Mouse (Mus musculus): ENCODE measurements at regions not wholly inside any gene's neighbourhood (a gene's known extent, or its start where the extent isn't known, plus 50 kb on each side); places are given as distances from the start of the nearest gene placed in this dataset.

DNA sequence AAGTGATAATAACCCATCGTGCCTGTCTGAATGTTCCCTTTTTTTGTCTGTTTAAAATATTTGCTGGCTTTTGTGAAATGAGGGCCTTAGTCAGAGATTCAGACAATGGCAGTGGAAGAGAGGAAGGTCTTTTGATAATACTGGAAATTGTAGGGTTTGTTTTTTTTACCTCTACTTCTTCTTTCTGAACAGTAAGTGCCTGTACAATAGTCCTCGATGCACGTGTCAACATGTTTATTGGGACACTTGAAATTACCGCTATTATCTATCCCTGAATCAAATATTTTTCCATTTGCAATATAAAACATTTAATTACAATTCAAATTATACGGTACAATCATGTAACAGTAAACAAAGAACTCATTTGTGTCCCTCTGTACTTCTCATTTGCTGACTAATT is 733.5 kb downstream of the Fam19a2 start:
- DNase-seq (ENCODE audit: low read depth, low spot score) = no peak

DNA sequence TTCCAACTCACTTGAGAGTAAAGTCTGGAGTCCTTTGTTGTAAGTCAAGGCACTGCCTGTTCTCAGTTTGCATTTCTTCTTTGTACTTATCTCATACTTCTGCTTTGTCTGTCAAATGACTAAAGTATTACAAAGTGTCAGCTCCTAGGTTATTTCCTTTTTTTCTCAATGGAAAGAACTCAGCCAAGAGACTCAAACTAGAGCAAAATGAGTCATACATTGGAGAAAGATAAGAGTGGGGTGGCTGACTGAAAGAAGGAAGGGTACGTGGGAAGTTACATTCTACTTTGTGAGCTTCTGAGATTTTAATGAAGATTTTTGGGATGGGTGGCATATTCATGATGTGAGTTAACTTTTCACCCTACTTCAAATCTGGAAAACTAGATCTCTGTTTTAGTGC is 735.2 kb downstream of the Fam19a2 start:
- no peak for DNase-seq (ENCODE audit: low read depth, low spot score)

DNA sequence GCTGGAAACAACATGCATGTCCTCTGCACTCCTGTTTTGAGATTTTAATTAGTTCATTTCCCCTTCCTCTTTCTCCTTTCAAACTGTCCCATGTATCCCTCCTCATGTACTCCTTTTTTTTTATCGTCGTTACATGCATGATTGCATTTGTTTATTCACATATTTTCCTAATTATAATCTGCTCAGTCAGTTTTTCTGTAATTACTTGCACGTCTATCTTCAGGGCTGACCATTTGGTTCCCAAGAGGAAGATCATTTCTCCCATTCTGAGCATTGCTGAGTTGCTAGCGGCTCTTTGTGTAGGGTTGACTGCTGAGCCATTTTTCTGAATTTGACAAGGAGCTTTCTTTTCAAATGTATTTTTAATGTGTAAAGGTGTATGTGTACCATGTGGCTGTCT is 781.2 kb downstream of the Fam19a2 start:
- no peak for DNase-seq (ENCODE audit: low read depth, low spot score)

DNA sequence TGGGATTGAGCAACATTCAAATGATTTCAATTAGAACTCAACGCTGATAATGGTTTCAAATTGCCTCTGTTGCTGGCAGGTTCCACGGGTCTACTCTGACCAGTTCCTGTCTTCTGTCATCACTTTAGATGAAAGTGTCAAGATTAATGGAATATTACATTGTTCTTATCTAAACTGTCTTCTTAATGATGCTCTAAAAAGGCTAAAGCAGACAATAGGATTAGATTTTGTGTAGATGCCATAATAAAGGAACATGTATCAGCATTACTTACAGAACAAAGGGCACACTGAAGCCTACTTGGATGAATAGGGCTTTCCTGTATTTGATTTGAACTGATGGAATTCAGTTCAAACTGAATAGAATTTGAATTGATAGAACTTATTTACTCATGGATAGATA is 782.0 kb downstream of the Fam19a2 start:
- no peak for DNase-seq (ENCODE audit: low read depth, low spot score)

DNA sequence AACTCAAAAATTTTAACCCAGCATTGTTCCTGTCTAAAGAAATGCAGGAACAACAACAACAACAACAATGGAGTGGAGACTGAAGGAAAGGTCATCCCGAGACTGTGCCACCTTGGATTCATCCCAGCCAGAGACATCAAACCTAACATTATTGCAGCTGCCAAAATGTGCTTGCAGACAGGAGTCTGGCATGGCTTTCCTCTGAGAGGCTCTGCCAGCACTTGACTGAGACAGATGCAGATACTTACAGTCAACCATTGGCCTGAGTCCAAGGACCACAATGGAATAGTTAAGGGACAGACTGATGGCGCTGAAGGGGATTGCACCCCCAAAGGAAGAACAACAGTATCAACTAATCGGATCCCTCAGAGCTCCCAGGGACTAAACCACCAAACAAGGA is 819.0 kb downstream of the Fam19a2 start:
- DNase-seq (ENCODE audit: low read depth, low spot score) = no peak

DNA sequence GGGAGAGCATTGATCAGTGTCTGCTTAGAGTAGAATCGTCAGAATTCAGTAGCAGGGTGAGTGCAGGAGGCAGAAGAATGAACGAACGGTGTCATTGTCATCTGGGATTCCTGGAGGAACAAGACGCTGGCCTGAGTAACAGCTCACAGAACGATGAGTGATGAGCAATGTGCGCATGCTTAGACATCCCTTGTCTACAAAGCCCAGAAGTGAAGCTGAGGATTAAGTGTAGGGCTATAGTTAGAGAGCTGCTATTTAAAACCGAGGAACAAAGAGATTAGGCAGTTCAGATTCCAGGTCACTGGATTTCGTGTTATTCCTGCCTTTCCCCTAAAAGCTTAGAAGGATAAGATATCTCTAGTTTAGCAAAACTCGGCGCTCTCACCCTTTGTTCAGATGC is 826.8 kb downstream of the Fam19a2 start:
- DNase-seq (ENCODE audit: low read depth, low spot score) = no peak

DNA sequence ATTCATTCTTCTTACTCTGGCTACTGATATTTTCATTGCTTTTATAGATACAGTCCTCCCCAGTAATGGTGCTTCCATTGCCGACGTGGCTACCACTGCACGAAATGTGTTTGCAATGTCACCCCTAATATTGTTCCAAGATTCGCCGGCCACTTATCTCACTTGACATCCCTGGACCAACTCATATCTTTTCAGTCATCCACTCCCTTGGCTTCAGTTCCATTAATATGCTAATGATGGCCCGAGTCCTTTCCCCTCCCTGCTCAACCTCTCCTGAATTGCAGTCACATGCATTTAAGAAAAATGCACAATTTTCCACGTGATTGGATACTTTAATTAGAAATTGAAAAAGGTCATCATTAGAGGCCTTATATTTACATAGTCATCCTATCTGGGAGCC is 827.6 kb downstream of the Fam19a2 start:
- DNase-seq (ENCODE audit: low read depth, low spot score) = no peak

DNA sequence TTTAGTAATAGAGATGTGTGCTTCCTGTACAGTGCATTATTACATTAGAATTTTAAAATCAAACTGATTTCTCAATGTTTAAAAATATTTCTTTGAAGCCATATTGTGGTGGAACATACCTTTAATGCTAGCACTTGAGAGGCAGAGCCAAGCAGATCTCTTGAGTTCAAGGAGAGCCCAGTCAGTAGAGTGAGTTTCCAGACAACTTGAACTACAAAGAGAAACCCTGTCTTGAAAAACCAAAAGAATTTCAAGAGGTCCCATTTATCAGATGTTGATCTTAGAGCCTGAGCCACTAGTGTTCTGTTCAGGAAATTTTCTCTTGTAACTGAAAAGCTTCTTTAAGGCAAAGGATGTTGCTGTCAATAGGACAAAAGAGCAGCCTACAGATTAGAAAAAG is 855.8 kb downstream of the Fam19a2 start:
- DNase-seq (ENCODE audit: low read depth, low spot score) = no peak

DNA sequence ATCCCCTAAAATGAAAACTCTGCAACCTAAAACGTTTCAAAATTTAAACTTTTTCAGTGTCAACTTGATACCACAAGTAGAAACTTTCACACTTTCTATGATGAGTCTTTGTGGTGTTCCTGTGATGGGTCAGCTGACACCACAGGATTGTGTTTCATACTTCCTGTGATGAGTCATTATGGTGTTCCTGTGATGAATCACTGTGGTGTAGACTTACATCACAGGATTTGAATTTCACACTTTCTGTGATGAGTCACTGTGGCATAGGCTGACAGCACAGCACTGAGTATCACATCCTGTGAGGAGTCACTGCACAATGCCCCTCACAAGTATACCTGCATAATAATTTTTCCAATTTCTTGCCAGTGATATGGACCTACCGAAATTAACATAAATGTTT is 874.7 kb downstream of the Fam19a2 start:
- no peak for DNase-seq (ENCODE audit: low read depth, low spot score)

DNA sequence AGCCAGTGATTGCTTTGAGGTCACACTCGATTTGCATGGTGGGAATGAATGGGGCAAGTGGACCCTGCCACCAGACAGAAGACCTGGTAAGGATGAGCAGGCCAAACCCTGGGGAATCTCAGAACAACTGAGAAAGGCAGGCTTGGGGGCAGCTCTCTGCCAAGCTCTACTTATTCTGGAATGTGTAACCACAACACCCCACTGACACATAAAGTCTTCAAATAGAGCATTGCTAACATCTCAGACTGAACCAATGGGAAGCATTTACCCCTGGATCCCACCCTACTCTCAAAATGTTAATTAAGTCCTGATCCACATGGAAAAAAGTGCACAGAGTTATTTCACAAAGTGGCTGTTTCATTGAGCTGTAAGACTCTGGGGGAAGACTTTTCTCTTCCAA is 878.5 kb downstream of the Fam19a2 start:
- no peak for DNase-seq (ENCODE audit: low read depth, low spot score)

DNA sequence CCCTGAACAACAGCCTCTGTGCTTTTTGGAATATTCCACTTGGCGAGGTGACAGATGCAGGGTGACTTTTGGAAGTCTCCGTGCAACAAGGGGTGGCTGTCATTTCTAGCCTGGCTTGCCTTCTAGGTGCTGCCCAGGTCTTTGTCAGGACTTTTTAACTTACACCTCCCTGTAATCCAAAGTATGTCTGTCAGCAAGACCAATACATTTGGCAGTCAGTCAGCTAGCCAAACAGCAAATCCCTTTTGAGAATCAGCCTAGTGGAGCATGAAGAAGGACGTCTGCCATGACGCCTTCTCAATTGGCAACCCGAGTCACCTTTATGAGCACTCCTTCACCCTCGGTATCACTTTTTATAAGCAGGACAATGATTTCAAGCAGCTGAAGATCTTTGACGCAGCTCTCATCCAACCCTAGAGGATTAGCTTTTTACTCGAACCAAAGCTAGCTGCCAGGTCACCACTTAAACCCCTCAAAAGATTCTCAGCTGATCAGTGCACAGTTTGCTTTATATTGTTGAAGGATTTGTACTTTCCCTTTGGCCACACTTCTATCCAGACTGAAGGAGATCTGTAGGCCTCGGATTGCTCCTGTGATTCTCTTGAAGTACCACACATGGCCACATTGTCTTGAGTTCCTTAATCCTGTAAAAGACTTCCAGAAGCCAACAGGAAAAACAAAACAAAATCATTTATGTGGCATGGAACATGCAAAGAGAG is 883.1 kb downstream of the Fam19a2 start:
- no peak for DNase-seq (ENCODE audit: low read depth, low spot score)

DNA sequence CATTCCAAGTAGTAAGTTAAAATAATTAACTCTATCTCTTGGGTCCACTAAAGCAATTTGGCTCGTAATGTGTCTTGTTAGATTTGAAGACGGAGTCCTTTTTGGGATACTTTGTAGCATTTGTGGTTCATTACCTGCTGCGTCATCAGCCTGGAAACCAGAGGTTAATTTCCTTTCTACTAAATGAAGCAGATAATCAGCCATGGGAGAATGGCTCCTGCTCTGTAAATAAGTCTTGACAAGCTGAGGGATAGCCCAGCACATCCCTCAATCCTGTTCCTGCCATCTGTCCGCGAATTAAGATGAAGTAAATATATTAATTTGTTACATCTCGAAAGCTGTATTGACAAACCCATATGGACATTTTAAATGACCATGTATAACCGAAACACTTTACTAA is 899.6 kb downstream of the Fam19a2 start:
- DNase-seq (ENCODE audit: low read depth, low spot score) = peak; percentile 4

DNA sequence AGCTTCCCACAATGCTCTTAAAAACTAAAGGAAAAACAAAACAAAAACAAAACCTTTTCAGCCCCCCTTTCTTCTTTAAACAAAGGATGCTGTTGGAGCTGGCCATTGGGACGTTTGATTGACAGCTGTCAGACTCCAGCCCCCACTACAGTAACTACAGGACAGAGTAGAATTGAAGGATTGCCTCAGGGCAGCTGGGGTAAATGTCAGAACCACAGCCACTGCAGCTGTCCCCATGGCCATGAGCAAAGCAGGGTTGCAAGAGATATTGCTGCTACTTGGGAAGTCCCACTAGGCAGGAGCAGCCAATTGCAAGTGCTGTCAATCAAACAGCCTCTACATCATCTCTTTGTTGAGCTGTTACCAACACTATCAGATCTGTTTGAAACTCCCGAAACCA is 911.8 kb downstream of the Fam19a2 start:
- no peak for DNase-seq (ENCODE audit: low read depth, low spot score)

DNA sequence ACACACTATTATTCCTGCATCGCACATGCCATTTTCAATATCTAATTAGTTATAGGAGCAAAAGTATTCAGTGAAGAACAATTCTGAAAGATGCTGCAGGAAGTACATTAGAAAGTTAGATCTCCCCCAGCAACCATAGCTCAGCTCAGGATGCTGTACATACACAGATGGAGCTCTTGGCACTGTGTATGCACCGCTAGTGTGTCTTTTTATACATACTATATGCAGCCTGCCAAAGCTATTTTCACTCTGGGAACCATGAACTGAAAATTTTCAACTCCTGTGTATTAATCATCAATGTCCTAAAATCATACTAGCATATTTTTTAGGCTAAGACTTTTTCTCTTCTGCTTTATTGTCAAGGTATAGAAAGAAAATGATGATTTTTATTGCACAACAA is 944.5 kb downstream of the Fam19a2 start:
- no peak for DNase-seq (ENCODE audit: low read depth, low spot score)

DNA sequence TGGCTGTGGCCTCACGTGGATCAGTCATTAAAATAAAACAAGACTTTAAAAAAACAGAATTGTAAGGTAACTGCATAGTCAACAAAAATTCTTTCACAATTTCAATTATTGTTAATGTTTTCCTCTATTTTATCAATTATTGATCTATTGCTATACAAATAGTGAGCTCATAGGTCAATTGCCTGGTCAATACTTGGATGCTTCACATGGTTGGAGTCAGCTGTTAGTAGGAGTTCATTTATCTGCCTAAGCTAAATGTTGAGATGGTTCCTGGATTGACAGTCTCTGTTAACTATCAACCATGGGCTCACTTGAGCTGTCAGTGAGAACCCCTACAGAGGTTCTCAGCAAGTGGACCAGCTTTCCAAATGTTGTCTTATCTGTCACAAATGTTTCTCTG is 955.7 kb downstream of the Fam19a2 start:
- no peak for DNase-seq (ENCODE audit: low read depth, low spot score)

DNA sequence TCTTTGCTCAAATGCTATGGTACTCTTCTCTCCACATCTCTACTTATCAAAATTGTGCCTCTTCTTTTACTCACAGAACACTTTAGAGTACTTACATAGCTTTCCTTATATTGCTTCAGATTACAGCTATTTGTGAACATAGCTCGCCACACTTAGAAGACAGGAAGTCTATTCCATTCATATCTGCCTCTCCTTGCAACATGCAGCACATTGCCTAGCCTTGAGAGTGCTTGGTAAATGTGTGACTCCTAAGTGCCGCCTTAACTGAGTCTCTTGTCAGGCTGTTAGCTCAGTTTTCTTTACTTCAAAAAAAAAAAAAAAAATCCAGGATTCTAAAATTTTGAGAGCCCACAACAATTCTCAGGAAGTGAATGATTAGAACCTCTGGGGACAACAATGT is 958.3 kb downstream of the Fam19a2 start:
- no peak for DNase-seq (ENCODE audit: low read depth, low spot score)

DNA sequence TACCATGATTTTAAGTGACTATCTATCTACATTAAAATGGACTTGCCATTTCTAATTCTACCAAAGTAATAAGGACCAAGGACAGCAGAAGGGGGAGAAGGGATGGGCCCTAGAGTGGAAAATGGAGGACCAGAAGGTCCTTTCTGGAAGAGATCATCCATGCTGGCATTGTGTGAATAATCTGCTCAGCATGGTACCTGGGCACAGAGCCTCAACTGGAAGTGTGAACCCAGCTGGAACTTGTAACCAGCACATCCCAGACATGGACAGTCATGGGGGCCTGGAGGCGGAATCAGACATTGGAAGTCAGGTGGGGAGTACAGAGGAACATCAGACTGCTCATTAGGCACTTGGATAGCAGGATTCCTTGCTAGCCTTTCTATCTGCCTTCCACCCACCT is 963.3 kb downstream of the Fam19a2 start:
- DNase-seq (ENCODE audit: low read depth, low spot score) = no peak

DNA sequence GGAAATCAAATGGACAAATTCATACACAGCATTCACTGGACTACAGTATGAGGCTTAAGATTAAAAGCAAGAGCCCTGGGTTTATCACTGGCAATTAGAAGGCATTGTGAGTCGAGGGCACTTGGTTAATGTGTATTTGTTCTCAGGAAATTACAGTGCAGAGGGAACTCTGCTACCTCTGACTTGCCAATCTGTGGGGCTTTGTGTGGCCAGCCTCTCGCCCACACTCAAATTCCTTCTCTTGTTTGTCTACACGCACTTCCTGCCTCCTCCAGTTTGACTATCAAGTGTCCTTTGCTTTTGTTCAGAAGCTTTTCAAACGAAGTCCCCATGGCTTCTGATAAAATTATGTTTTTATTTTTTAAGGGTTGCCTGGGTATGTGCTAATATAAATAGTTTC is 985.6 kb downstream of the Fam19a2 start:
- DNase-seq (ENCODE audit: low read depth, low spot score) = no peak

DNA sequence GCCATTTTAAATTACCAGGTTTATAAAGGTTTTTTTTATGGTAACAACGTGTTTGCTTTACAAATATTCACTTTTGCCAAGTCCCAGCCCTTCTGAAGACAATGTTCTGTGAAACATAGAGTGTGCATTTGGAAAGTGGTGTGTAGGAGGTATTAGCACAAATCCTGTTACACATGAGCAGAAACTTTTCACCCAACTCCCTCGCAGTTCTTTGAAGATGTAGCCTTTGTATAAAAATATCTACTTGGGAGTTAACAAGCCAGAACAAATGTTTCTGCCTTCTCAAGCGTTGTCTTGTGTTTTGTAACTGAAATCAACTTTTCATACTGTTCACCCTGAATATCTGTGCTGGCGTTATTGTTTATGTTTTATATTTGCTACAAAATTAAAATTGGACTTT is 986.2 kb downstream of the Fam19a2 start:
- DNase-seq (ENCODE audit: low read depth, low spot score) = no peak

DNA sequence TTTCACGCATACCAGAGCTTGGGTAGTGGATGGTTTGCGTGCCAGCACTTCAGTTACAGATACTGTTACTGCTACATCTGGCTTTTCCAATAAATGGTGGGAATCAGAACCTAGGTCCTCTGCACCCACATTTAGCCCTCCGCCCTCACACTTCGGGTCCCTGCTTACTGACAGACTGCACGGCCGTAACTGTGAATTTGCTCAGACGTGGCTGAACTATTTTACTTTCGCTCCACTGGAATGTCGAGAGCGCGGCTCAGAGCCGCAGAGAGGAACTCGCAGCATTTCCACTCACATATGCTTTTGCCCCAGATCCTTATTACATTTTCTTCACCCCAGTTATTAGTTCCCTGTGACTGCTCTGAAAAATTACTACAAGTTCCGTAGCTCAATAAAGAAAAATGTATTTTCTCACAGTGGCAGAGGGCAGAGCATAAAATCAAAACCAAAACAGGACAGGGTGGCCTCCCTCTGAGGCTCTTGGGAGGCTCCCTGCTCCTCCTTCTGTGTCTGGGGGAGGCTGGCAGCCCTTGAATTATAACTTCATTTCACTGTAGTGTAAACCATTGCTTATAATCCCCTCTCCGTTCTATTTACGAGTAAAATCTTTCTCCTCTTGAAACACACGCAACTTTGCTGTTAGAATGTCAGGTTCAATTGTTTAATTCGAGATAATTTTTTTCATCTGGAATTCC is 1024.7 kb downstream of the Fam19a2 start:
- DNase-seq (ENCODE audit: low read depth, low spot score) = no peak

DNA sequence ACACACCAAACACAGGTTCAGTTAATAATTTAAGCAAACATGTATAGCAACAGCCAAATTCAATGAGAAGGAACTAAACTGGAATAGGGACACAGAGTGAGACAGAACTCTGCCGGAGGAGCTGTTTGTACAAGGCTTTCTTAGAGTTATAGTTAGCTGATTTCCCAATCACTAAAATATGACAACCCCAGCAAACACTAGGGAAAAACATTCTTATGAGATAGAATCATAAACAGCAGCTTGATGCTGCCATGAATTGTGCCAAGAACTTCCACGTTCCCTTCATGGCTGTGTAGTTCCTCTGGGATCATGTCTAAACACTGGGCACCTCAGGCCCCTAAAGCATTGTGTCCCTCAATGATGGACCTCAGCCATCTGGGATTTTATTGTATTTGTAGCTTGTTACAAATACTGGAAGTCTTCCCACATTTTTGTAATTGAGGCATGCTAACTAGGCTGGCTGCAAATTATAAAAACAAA is 1033.4 kb downstream of the Fam19a2 start:
- no peak for DNase-seq (ENCODE audit: low read depth, low spot score)

DNA sequence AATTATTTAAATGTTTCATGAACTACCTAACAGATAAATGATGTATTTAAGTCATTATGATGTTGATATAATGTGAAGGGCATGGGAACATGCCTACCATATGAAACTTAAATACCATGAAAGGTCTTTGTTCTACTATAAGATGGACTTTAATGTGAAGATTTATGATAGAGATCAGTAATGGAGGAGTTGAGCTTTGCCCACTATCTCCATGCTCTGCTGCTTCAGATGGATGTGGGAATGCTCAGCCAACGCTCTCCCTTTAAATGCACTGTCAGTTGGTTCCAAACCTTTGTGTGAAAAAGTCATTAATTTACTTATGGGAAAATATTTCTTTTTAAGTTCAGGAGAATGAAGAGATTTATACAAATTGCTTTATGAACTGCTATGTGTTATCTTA is 1040.9 kb downstream of the Fam19a2 start:
- DNase-seq (ENCODE audit: low read depth, low spot score) = no peak

DNA sequence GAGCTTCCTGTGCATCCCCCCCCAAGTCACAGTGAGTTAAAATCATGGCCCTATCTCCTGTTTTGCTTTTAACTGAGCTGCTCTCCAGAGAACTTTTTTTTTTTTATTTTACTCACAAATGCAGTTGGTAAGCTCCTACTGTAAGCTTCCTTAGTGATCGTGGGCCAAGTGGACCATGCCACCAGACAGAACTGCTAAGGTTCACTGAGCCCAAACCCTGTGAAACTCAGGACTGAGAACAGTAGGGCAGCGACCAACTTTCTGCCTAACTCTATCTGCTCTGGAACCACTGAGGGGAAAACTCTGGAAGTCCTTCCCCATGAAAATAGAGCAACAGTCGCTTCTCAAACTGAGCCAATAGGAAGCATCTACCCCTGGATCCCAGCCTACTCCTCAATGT is 1041.8 kb downstream of the Fam19a2 start:
- no peak for DNase-seq (ENCODE audit: low read depth, low spot score)

DNA sequence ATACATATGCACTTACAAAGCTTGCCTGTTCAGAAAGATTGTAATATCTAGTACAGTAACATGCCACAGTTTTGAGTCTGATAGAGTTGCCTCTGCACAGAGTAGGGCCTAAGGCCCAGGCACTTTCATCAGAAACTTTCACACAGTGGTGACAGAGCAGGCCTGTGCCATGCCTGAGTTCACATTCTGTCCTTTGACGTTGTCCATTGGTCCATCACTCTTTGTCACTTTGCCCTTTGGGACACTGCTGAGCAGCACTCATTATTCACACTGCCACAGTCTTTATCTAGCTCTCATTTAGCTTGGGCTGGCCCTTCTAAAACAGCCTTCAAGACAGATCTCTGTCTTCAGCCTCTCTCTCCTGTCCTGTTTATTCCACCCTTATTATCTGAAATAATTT is 1055.0 kb downstream of the Fam19a2 start:
- no peak for DNase-seq (ENCODE audit: low read depth, low spot score)

Measured in retina, postnatal 7 days (tissue).